ENCODE assay signal across 9 mouse cellular contexts in genomic region chr4:149425801-149426292, GRCm38 (mm10). TPM values are rescaled to one million over a fixed set of nuclear protein-coding genes. Genes with fewer than 3 reads are reported as not detected.
A peak's percentile ranks its signal among the peaks of the same experiment; 100 is the strongest.
DNase-seq lines count a peak whose midpoint lies in the region; ATAC-seq and TF ChIP-seq lines count a peak whose summit lies in the region.
"Had no signal": no experiment of that assay in that cellular context is flagged by ENCODE, and none has a peak within 500 bp of the region (broad histone marks: within the 10 kb centered on the region; RNA-seq: fewer than 3 reads in every experiment).

No protein-coding gene starts in this region.

- DNase-seq in kidney, adult 18-20 months = peak; percentile 58
- DNase-seq in kidney, postnatal 14 days = no peak
- DNase-seq in ES-CJ7 (ENCODE audit: low read depth, low spot score) = peak; percentile 46
- DNase-seq in cerebellum, postnatal 10 days = peak; percentile 71 to 78
- DNase-seq in heart, postnatal 0 days (ENCODE audit: low spot score) = no peak
- no peak for DNase-seq in midbrain, embryonic 14.5 days
- no peak for DNase-seq in gastrocnemius, adult 18-20 months (ENCODE audit: low spot score)

- WGBS in heart, postnatal 0 days = under 1% methylated on average over 35 of the region's 35 CpGs
- under 1% methylated on average over 35 of the region's 35 CpGs for WGBS in limb, embryonic 12.5 days
- WGBS in midbrain, embryonic 14.5 days = under 1% methylated on average over 35 of the region's 35 CpGs

- no peaks in the 10 kb centered on the region for H3K9me3 ChIP-seq in heart, postnatal 0 days (replicated peaks; ENCODE audit: control insufficient read depth, low read length)
- no peaks in the 10 kb centered on the region for H3K9me3 ChIP-seq in limb, embryonic 12.5 days
- H3K9me3 ChIP-seq in midbrain, embryonic 14.5 days (ENCODE audit: control insufficient read depth, low read length) = no peaks in the 10 kb centered on the region

- H3K4me1 ChIP-seq in heart, postnatal 0 days (ENCODE audit: control insufficient read depth, insufficient read depth) = no peaks in the 10 kb centered on the region
- peaks cover 15% of the 10 kb centered on the region; the same call in 1 of the 2 replicates for H3K4me1 ChIP-seq in limb, embryonic 12.5 days (replicated peaks)
- H3K4me1 ChIP-seq in midbrain, embryonic 14.5 days (ENCODE audit: control insufficient read depth, insufficient read depth, low read length) = peaks cover 11% of the 10 kb centered on the region; the same call in 1 of the 2 replicates

- H3K36me3 ChIP-seq in heart, postnatal 0 days (replicated peaks; ENCODE audit: control insufficient read depth, insufficient read depth, low read length) = no peaks in the 10 kb centered on the region
- H3K36me3 ChIP-seq in limb, embryonic 12.5 days = no peaks in the 10 kb centered on the region
- H3K36me3 ChIP-seq in midbrain, embryonic 14.5 days (ENCODE audit: control insufficient read depth, insufficient read depth, low read length) = no peaks in the 10 kb centered on the region

- H3K27ac ChIP-seq in heart, postnatal 0 days (ENCODE audit: low read depth) = peak overlapping the region; percentile 97
- peak overlapping the region; percentile 98 for H3K27ac ChIP-seq in limb, embryonic 12.5 days
- H3K27ac ChIP-seq in midbrain, embryonic 14.5 days (replicated peaks; ENCODE audit: low read depth, low read length) = peak overlapping the region; percentile 99

- ATAC-seq in heart, postnatal 0 days (ENCODE audit: insufficient read depth, low read depth) = peak; percentile 44
- ATAC-seq in limb, embryonic 12.5 days (ENCODE audit: insufficient number of reproducible peaks, insufficient read depth, low FRiP score, low TSS enrichment, low read depth) = peak; percentile 66; the same call in 1 of the 2 replicates
- peak; percentile 11; the same call in 1 of the 2 replicates for ATAC-seq in midbrain, embryonic 14.5 days (ENCODE audit: low FRiP score, low TSS enrichment)

- TF ChIP-seq EP300 in heart, postnatal 0 days (IDR thresholded peaks at IDR 0.05; ENCODE audit: low read depth) = no peak

- no peak for TF ChIP-seq CTCF in heart, postnatal 0 days (IDR thresholded peaks at IDR 0.05; ENCODE audit: low read depth)

- peak overlapping the region; percentile 91 for H3K4me3 ChIP-seq in heart, postnatal 0 days (ENCODE audit: low read depth, low read length)
- peak overlapping the region; percentile 96 for H3K4me3 ChIP-seq in limb, embryonic 12.5 days (replicated peaks)
- peak overlapping the region; percentile 91 for H3K4me3 ChIP-seq in midbrain, embryonic 14.5 days (replicated peaks; ENCODE audit: low read depth, low read length)

- no peaks in the 10 kb centered on the region for H3K27me3 ChIP-seq in heart, postnatal 0 days (ENCODE audit: control insufficient read depth, insufficient read depth, low read length)
- no peaks in the 10 kb centered on the region for H3K27me3 ChIP-seq in limb, embryonic 12.5 days
- H3K27me3 ChIP-seq in midbrain, embryonic 14.5 days (ENCODE audit: control insufficient read depth, insufficient read depth, low read length) = no peaks in the 10 kb centered on the region

- peak overlapping the region; percentile 78 for H3K4me2 ChIP-seq in heart, postnatal 0 days (ENCODE audit: low read depth, low read length)
- H3K4me2 ChIP-seq in limb, embryonic 12.5 days = peak overlapping the region; percentile 78
- peak overlapping the region; percentile 71 for H3K4me2 ChIP-seq in midbrain, embryonic 14.5 days (ENCODE audit: low read length)

- H3K9ac ChIP-seq in heart, postnatal 0 days (replicated peaks; ENCODE audit: low read depth, low read length) = peak overlapping the region; percentile 94
- peak overlapping the region; percentile 89 for H3K9ac ChIP-seq in limb, embryonic 12.5 days (replicated peaks)
- peak overlapping the region; percentile 85 for H3K9ac ChIP-seq in midbrain, embryonic 14.5 days (replicated peaks; ENCODE audit: low read length)

RNA-seq across cellular contexts. Expression of gene Ube4b, which starts 0.7 kb away (rescaled TPM):
- total RNA-seq in heart, postnatal 0 days (2014; rRNA removed; ENCODE audit: low replicate concordance) = 56.4 and 70.5 TPM in 2 replicates
- 17.6 and 20.2 TPM in 2 replicates for polyA plus RNA-seq in heart, postnatal 0 days (2015; fragmentation: Nextera tagmentation; extraction: Ambion mirVana)
- polyA plus RNA-seq in limb, embryonic 12.5 days (2016; fragmentation: Nextera tagmentation; extraction: Ambion mirVana) = 55.1 and 67.3 TPM in 2 replicates
- polyA plus RNA-seq in midbrain, embryonic 14.5 days (2014; fragmentation: Nextera tagmentation; extraction: Ambion mirVana) = 56.8 and 59.1 TPM in 2 replicates
- total RNA-seq in gastrocnemius, adult 18-20 months (2021) = 10 to 100 TPM; 31.7 to 35.5 TPM

RNA-seq across cellular contexts. Expression of gene Rbp7, which starts 28.9 kb away (rescaled TPM):
- 2.2 and 6.0 TPM in 2 replicates for total RNA-seq in heart, postnatal 0 days (2014; rRNA removed; ENCODE audit: low replicate concordance)
- polyA plus RNA-seq in heart, postnatal 0 days (2015; fragmentation: Nextera tagmentation; extraction: Ambion mirVana) = 64.1 and 74.2 TPM in 2 replicates
- polyA plus RNA-seq in limb, embryonic 12.5 days (2016; fragmentation: Nextera tagmentation; extraction: Ambion mirVana) = not detected in 2 replicates
- polyA plus RNA-seq in midbrain, embryonic 14.5 days (2014; fragmentation: Nextera tagmentation; extraction: Ambion mirVana) = 0.50 TPM in 1 of 2 replicates, not detected in the other
- 10 to 100 TPM; 14.6 to 15.4 TPM for total RNA-seq in gastrocnemius, adult 18-20 months (2021)
- polyA plus RNA-seq: brain, embryonic 14.5 days had no signal

RNA-seq across cellular contexts. Expression of gene Tmem274, which starts 51.3 kb away (rescaled TPM):
- total RNA-seq in heart, postnatal 0 days (2014; rRNA removed; ENCODE audit: low replicate concordance) = not detected in 2 replicates
- polyA plus RNA-seq in heart, postnatal 0 days (2015; fragmentation: Nextera tagmentation; extraction: Ambion mirVana) = 0.19 and 0.21 TPM in 2 replicates
- polyA plus RNA-seq in limb, embryonic 12.5 days (2016; fragmentation: Nextera tagmentation; extraction: Ambion mirVana) = 0.36 and 0.50 TPM in 2 replicates
- polyA plus RNA-seq in midbrain, embryonic 14.5 days (2014; fragmentation: Nextera tagmentation; extraction: Ambion mirVana) = not detected in 2 replicates
- total RNA-seq in gastrocnemius, adult 18-20 months (2021) = not detected
- polyA plus RNA-seq: brain, embryonic 14.5 days had no signal

RNA-seq across cellular contexts. Expression of gene Nmnat1, which starts 59.2 kb away (rescaled TPM):
- 15.3 and 15.9 TPM in 2 replicates for total RNA-seq in heart, postnatal 0 days (2014; rRNA removed; ENCODE audit: low replicate concordance)
- 14.4 and 16.8 TPM in 2 replicates for polyA plus RNA-seq in heart, postnatal 0 days (2015; fragmentation: Nextera tagmentation; extraction: Ambion mirVana)
- polyA plus RNA-seq in limb, embryonic 12.5 days (2016; fragmentation: Nextera tagmentation; extraction: Ambion mirVana) = 10.9 and 11.0 TPM in 2 replicates
- 5.6 and 9.4 TPM in 2 replicates for polyA plus RNA-seq in midbrain, embryonic 14.5 days (2014; fragmentation: Nextera tagmentation; extraction: Ambion mirVana)
- total RNA-seq in gastrocnemius, adult 18-20 months (2021) = 10 to 100 TPM; 33.1 to 33.5 TPM

RNA-seq across cellular contexts. Expression of gene Lzic, which starts 59.2 kb away (rescaled TPM):
- 33.7 and 34.8 TPM in 2 replicates for total RNA-seq in heart, postnatal 0 days (2014; rRNA removed; ENCODE audit: low replicate concordance)
- 27.2 and 28.4 TPM in 2 replicates for polyA plus RNA-seq in heart, postnatal 0 days (2015; fragmentation: Nextera tagmentation; extraction: Ambion mirVana)
- 58.1 and 62.3 TPM in 2 replicates for polyA plus RNA-seq in limb, embryonic 12.5 days (2016; fragmentation: Nextera tagmentation; extraction: Ambion mirVana)
- 48.9 and 49.7 TPM in 2 replicates for polyA plus RNA-seq in midbrain, embryonic 14.5 days (2014; fragmentation: Nextera tagmentation; extraction: Ambion mirVana)
- 10 to 100 TPM; 13.1 to 14.1 TPM for total RNA-seq in gastrocnemius, adult 18-20 months (2021)

Comparison
In these comparisons a context has a peak if more than half of its experiments do, and no peak if none do; other contexts are left out.
1. DNase-seq: peak in kidney, adult 18-20 months (single experiment), ES-CJ7 (single experiment) and cerebellum, postnatal 10 days (2 of 2); none in kidney, postnatal 14 days (single experiment), heart, postnatal 0 days (single experiment), midbrain, embryonic 14.5 days (single experiment) and gastrocnemius, adult 18-20 months (single experiment).
2. ATAC-seq: peak in every context shown above with its lines; median percentile 66 in limb, embryonic 12.5 days; 44 in heart, postnatal 0 days; 11 in midbrain, embryonic 14.5 days.
3. RNA of gene Rbp7, which starts 28.9 kb away (polyA plus RNA-seq): 64.1 to 74.2 TPM in heart, postnatal 0 days; 0.50 TPM in midbrain, embryonic 14.5 days and not detected in limb, embryonic 12.5 days; every median in the first group is over 10 times any median in the second.
4. Peak in every context shown above with its lines, with median percentiles within 50 percentile points of each other: H3K27ac ChIP-seq, H3K4me2 ChIP-seq, H3K4me3 ChIP-seq and H3K9ac ChIP-seq.